Mouse (Mus musculus) erythroid progenitor cell, adult 5-6 weeks (primary cell): ENCODE measurements at regions not wholly inside any gene's neighbourhood (a gene's known extent, or its start where the extent isn't known, plus 50 kb on each side); places are given as distances from the start of the nearest gene placed in this dataset.
"Not testable (repeated sequence)": the region's sequence is repeated elsewhere in the genome, so short reads cannot be mapped to it uniquely, and the experiment has no call there.

Experiments used
- ATAC-seq: replicated peaks from 2 replicates; pipeline ENCODE4 v1.8.0; 2016; ENCODE audit warnings: moderate number of reproducible peaks, mild to moderate bottlenecking, moderate TSS enrichment, inconsistent platforms; ENCODE audit not compliant: poor library complexity, low FRiP score, severe bottlenecking

GRCm38 (mm10) chr1:194452480-194452879 is 165.5 kb upstream of the Plxna2 start:
- ATAC-seq, result no peak

GRCm38 (mm10) chr1:194443681-194444080 is 174.3 kb upstream of the Plxna2 start:
- no peak for ATAC-seq

GRCm38 (mm10) chr1:194437301-194437700 is 180.7 kb upstream of the Plxna2 start:
- no peak for ATAC-seq

GRCm38 (mm10) chr1:194435060-194435459 is 183.0 kb upstream of the Plxna2 start:
- ATAC-seq, result no peak

GRCm38 (mm10) chr1:194428586-194428985 is 189.4 kb upstream of the Plxna2 start:
- no peak for ATAC-seq

- no peak for ATAC-seq
Observed at GRCm38 (mm10) chr1:194426293-194426692, 191.7 kb upstream of the Plxna2 start.

GRCm38 (mm10) chr1:194424201-194424600 is 193.8 kb upstream of the Plxna2 start:
- no peak for ATAC-seq

GRCm38 (mm10) chr1:194412193-194412592 is 205.8 kb upstream of the Plxna2 start:
- no peak for ATAC-seq

GRCm38 (mm10) chr1:194411788-194412187 is 206.2 kb upstream of the Plxna2 start:
- ATAC-seq, result no peak

GRCm38 (mm10) chr1:194399281-194399680 is 218.7 kb upstream of the Plxna2 start:
- no peak for ATAC-seq

- 0 out of 2 replicates have a peak, but pooled peaks have one; percentile 17 for ATAC-seq
Observed at GRCm38 (mm10) chr1:194396754-194397460, 221.1 kb upstream of the Plxna2 start.

- no peak for ATAC-seq
Observed at GRCm38 (mm10) chr1:194393720-194394119, 224.3 kb upstream of the Plxna2 start.

- no peak for ATAC-seq
Observed at GRCm38 (mm10) chr1:194390202-194390601, 227.8 kb upstream of the Plxna2 start.

GRCm38 (mm10) chr1:194378135-194378534 is 239.9 kb upstream of the Plxna2 start:
- ATAC-seq, result no peak

- ATAC-seq, result not testable (repeated sequence)
Observed at GRCm38 (mm10) chr1:194373511-194373910, 244.5 kb upstream of the Plxna2 start.

GRCm38 (mm10) chr1:194363917-194364316 is 254.1 kb upstream of the Plxna2 start:
- ATAC-seq, result no peak

- ATAC-seq, result no peak
Observed at GRCm38 (mm10) chr1:194363129-194363768, 254.8 kb upstream of the Plxna2 start.

GRCm38 (mm10) chr1:194362298-194362697 is 255.7 kb upstream of the Plxna2 start:
- ATAC-seq, result no peak

GRCm38 (mm10) chr1:194361316-194361715 is 256.7 kb upstream of the Plxna2 start:
- ATAC-seq, result no peak

GRCm38 (mm10) chr1:194354332-194355120 is 263.5 kb upstream of the Plxna2 start:
- ATAC-seq, result no peak
